Mouse (Mus musculus): ENCODE data around the gene Myt1l. TPM values are rescaled to one million over a fixed set of nuclear protein-coding genes. Genes with fewer than 3 reads are reported as not detected.

The Myt1l gene
- polyA plus RNA-seq, 1 experiment from 2014 or later: 254 TPM

GRCm38 (mm10) chr12:29701731-29702316 lies 173.6 kb downstream of the Myt1l start:
- H3K27me3 ChIP-seq: no peaks in the 10 kb centered on the region
- H3K4me2 ChIP-seq (replicated peaks): no peak overlapping the region
- H3K36me3 ChIP-seq: no peaks in the 10 kb centered on the region
- no peak overlapping the region for H3K4me3 ChIP-seq
- peak overlapping the region; percentile 78 for H3K27ac ChIP-seq (replicated peaks)
- no peaks in the 10 kb centered on the region for H3K9me3 ChIP-seq
- H3K4me1 ChIP-seq: peaks cover 65% of the 10 kb centered on the region
- H3K9ac ChIP-seq (replicated peaks): no peak overlapping the region
- 18% methylated on average over 6 of the region's 6 CpGs for whole genome bisulfite sequencing
- no peak for ATAC-seq (replicated peaks)

- 0 out of 2 replicates have a peak overlapping the region, but pooled peaks have one; percentile 5 for H3K9ac ChIP-seq (replicated peaks)
- peaks cover 58% of the 10 kb centered on the region for H3K4me1 ChIP-seq
- H3K4me3 ChIP-seq: no peak overlapping the region
- H3K9me3 ChIP-seq: no peaks in the 10 kb centered on the region
- no peaks in the 10 kb centered on the region for H3K36me3 ChIP-seq
- ATAC-seq (replicated peaks): no peak
- no peaks in the 10 kb centered on the region for H3K27me3 ChIP-seq
- 7% methylated on average over 4 of the region's 4 CpGs for whole genome bisulfite sequencing
- no peak overlapping the region for H3K4me2 ChIP-seq (replicated peaks)
- H3K27ac ChIP-seq (replicated peaks): peak overlapping the region; percentile 78
These were observed 174.4 kb downstream of the Myt1l start for GRCm38 (mm10) chr12:29702626-29703025.

- H3K4me3 ChIP-seq: no peak overlapping the region
- no peaks in the 10 kb centered on the region for H3K36me3 ChIP-seq
- no peak for ATAC-seq (replicated peaks)
- peaks cover 48% of the 10 kb centered on the region for H3K4me1 ChIP-seq
- no peak overlapping the region for H3K9ac ChIP-seq (replicated peaks)
- no peak overlapping the region for H3K4me2 ChIP-seq (replicated peaks)
- peak overlapping the region; percentile 78 for H3K27ac ChIP-seq (replicated peaks)
- no peaks in the 10 kb centered on the region for H3K9me3 ChIP-seq
- 64% methylated on average over 8 of the region's 8 CpGs for WGBS
- no peaks in the 10 kb centered on the region for H3K27me3 ChIP-seq
These were observed 175.4 kb downstream of the Myt1l start for GRCm38 (mm10) chr12:29703541-29703940.

GRCm38 (mm10) chr12:29707094-29707493 lies 178.9 kb downstream of the Myt1l start:
- peaks cover 18% of the 10 kb centered on the region for H3K4me1 ChIP-seq
- no peak for ATAC-seq (replicated peaks)
- no peak overlapping the region for H3K4me3 ChIP-seq
- H3K9me3 ChIP-seq: no peaks in the 10 kb centered on the region
- no peak overlapping the region for H3K4me2 ChIP-seq (replicated peaks)
- no peak overlapping the region for H3K9ac ChIP-seq (replicated peaks)
- no peaks in the 10 kb centered on the region for H3K27me3 ChIP-seq
- H3K36me3 ChIP-seq: no peaks in the 10 kb centered on the region
- 59% methylated on average over 3 of the region's 3 CpGs for WGBS
- no peak overlapping the region for H3K27ac ChIP-seq (replicated peaks)

- no peak overlapping the region for H3K9ac ChIP-seq (replicated peaks)
These were observed 180.0 kb downstream of the Myt1l start for GRCm38 (mm10) chr12:29708166-29708565.

GRCm38 (mm10) chr12:29712795-29713721 lies 184.9 kb downstream of the Myt1l start:
- ATAC-seq (replicated peaks): no peak
- H3K36me3 ChIP-seq: no peaks in the 10 kb centered on the region
- no peaks in the 10 kb centered on the region for H3K9me3 ChIP-seq
- no peak overlapping the region for H3K4me2 ChIP-seq (replicated peaks)
- H3K27ac ChIP-seq (replicated peaks): no peak overlapping the region
- H3K4me1 ChIP-seq: peaks cover 6% of the 10 kb centered on the region; the same call in 1 of the 2 replicates
- H3K4me3 ChIP-seq: no peak overlapping the region
- no peaks in the 10 kb centered on the region for H3K27me3 ChIP-seq
- H3K9ac ChIP-seq (replicated peaks): no peak overlapping the region
- WGBS: 86% methylated on average over 15 of the region's 15 CpGs

More at GRCm38 (mm10) chr12:29708166-29708565, 180.0 kb downstream of the Myt1l start:
- peaks cover 7% of the 10 kb centered on the region for H3K4me1 ChIP-seq
- no peaks in the 10 kb centered on the region for H3K27me3 ChIP-seq
- no peak overlapping the region for H3K27ac ChIP-seq (replicated peaks)
- no peaks in the 10 kb centered on the region for H3K36me3 ChIP-seq
- H3K4me2 ChIP-seq (replicated peaks): no peak overlapping the region
- no peak for ATAC-seq (replicated peaks)
- no peak overlapping the region for H3K4me3 ChIP-seq
- no peaks in the 10 kb centered on the region for H3K9me3 ChIP-seq
- 77% methylated on average over 3 of the region's 3 CpGs for WGBS

GRCm38 (mm10) chr12:29723722-29724338 lies 195.6 kb downstream of the Myt1l start:
- Histone ChIP-seq H3K27ac (replicated peaks) (peak overlapping the region; percentile 85), H3K27me3 (no peaks in the 10 kb centered on the region), H3K9ac (replicated peaks) (no peak overlapping the region), H3K4me2 (replicated peaks) (peak overlapping the region; percentile 18), H3K9me3 (no peaks in the 10 kb centered on the region), H3K4me3 (no peak overlapping the region), H3K4me1 (peaks cover 31% of the 10 kb centered on the region), H3K36me3 (no peaks in the 10 kb centered on the region)
- WGBS: 36% methylated on average over 17 of the region's 17 CpGs
- peak; percentile 85 for ATAC-seq (replicated peaks)

GRCm38 (mm10) chr12:29728294-29728693 lies 200.1 kb downstream of the Myt1l start:
- no peak for ATAC-seq (replicated peaks)
- WGBS: 53% methylated on average over 2 of the region's 2 CpGs

GRCm38 (mm10) chr12:29740346-29741025 lies 212.3 kb downstream of the Myt1l start:
- Histone ChIP-seq H3K9ac (replicated peaks) (no peak overlapping the region; the same call in 1 of the 2 replicates), H3K9me3 (no peaks in the 10 kb centered on the region), H3K27me3 (no peaks in the 10 kb centered on the region), H3K4me3 (no peak overlapping the region), H3K4me1 (peaks cover 19% of the 10 kb centered on the region), H3K36me3 (no peaks in the 10 kb centered on the region), H3K27ac (replicated peaks) (peak overlapping the region; percentile 79), H3K4me2 (replicated peaks) (no peak overlapping the region)
- ATAC-seq (replicated peaks): peak; percentile 62
- 36% methylated on average over 8 of the region's 8 CpGs for WGBS

More at GRCm38 (mm10) chr12:29728294-29728693, 200.1 kb downstream of the Myt1l start:
- Histone ChIP-seq H3K36me3 (peaks cover 7% of the 10 kb centered on the region; the same call in 1 of the 2 replicates), H3K4me1 (peaks cover 25% of the 10 kb centered on the region), H3K27me3 (no peaks in the 10 kb centered on the region), H3K4me2 (replicated peaks) (no peak overlapping the region), H3K4me3 (no peak overlapping the region), H3K27ac (replicated peaks) (0 out of 2 replicates have a peak overlapping the region, but pooled peaks have one; percentile 9), H3K9ac (replicated peaks) (no peak overlapping the region), H3K9me3 (no peaks in the 10 kb centered on the region)

- Histone ChIP-seq H3K9me3 (no peaks in the 10 kb centered on the region), H3K36me3 (no peaks in the 10 kb centered on the region), H3K4me2 (replicated peaks) (no peak overlapping the region), H3K4me1 (peaks cover 19% of the 10 kb centered on the region), H3K9ac (replicated peaks) (no peak overlapping the region), H3K27ac (replicated peaks) (peak overlapping the region; percentile 79), H3K4me3 (no peak overlapping the region), H3K27me3 (no peaks in the 10 kb centered on the region)
- ATAC-seq (replicated peaks): no peak
- WGBS: 56% methylated on average over 6 of the region's 6 CpGs
These were observed 213.0 kb downstream of the Myt1l start for GRCm38 (mm10) chr12:29741181-29741580.

GRCm38 (mm10) chr12:29750604-29751128 lies 222.5 kb downstream of the Myt1l start:
- Histone ChIP-seq H3K9ac (replicated peaks) (no peak overlapping the region), H3K36me3 (no peaks in the 10 kb centered on the region), H3K4me1 (peaks cover 38% of the 10 kb centered on the region), H3K4me2 (replicated peaks) (no peak overlapping the region), H3K27ac (replicated peaks) (peak overlapping the region; percentile 51), H3K4me3 (no peak overlapping the region), H3K9me3 (no peaks in the 10 kb centered on the region), H3K27me3 (no peaks in the 10 kb centered on the region)
- WGBS: 53% methylated on average over 4 of the region's 4 CpGs
- ATAC-seq (replicated peaks): peak; percentile 41; the same call in 1 of the 2 replicates

All from forebrain, embryonic 15.5 days (tissue).